Mouse (Mus musculus): ENCODE results near the gene Foxg1. TPM values are rescaled to one million over a fixed set of nuclear protein-coding genes. Genes with fewer than 3 reads are reported as not detected.

Foxg1 gene
- polyA plus RNA-seq, 1 experiment, result not detected

- Histone ChIP-seq H3K4me1 (ENCODE audit: control insufficient read depth, insufficient read depth, low read length) (no peaks in the 10 kb centered on the region), H3K36me3 (ENCODE audit: control insufficient read depth, insufficient read depth, low read length) (no peaks in the 10 kb centered on the region), H3K4me3 (ENCODE audit: insufficient read depth, low read depth, low read length) (no peak overlapping the region), H3K27me3 (replicated peaks; ENCODE audit: control insufficient read depth, insufficient read depth, low read length) (peaks cover 17% of the 10 kb centered on the region), H3K27ac (ENCODE audit: insufficient read depth, low read depth, low read length) (no peak overlapping the region)
- no peak for TF ChIP-seq CTCF (conservative IDR thresholded peaks at IDR 0.05; ENCODE audit: insufficient read depth, insufficient read length, low read depth, low read length)
- no peak for TF ChIP-seq POLR2A (IDR thresholded peaks at IDR 0.05; ENCODE audit: low read depth, low read length)
- WGBS, result 6% methylated on average over 4 of the region's 4 CpGs
- peak; percentile 0 for DNase-seq
Observed at GRCm38 (mm10) chr12:49381031-49381525, 1.4 kb upstream of the Foxg1 start.

- DNase-seq, result peak; percentile 3
- Histone ChIP-seq H3K4me1 (ENCODE audit: control insufficient read depth, insufficient read depth, low read length) (no peaks in the 10 kb centered on the region), H3K4me3 (ENCODE audit: insufficient read depth, low read depth, low read length) (no peak overlapping the region), H3K36me3 (ENCODE audit: control insufficient read depth, insufficient read depth, low read length) (no peaks in the 10 kb centered on the region), H3K27ac (ENCODE audit: insufficient read depth, low read depth, low read length) (no peak overlapping the region), H3K27me3 (replicated peaks; ENCODE audit: control insufficient read depth, insufficient read depth, low read length) (peaks cover 17% of the 10 kb centered on the region)
- WGBS, result 5% methylated on average over 19 of the region's 19 CpGs
- no peak for TF ChIP-seq POLR2A (IDR thresholded peaks at IDR 0.05; ENCODE audit: low read depth, low read length)
- no peak for TF ChIP-seq CTCF (conservative IDR thresholded peaks at IDR 0.05; ENCODE audit: insufficient read depth, insufficient read length, low read depth, low read length)
Observed at GRCm38 (mm10) chr12:49381721-49382365, 617 bp upstream of the Foxg1 start.

GRCm38 (mm10) chr12:49383521-49384133 lies 1.2 kb downstream of the Foxg1 start:
- WGBS, result 1% methylated on average over 66 of the region's 67 CpGs
- Histone ChIP-seq H3K4me1 (ENCODE audit: control insufficient read depth, insufficient read depth, low read length) (no peaks in the 10 kb centered on the region), H3K36me3 (ENCODE audit: control insufficient read depth, insufficient read depth, low read length) (no peaks in the 10 kb centered on the region), H3K4me3 (ENCODE audit: insufficient read depth, low read depth, low read length) (no peak overlapping the region), H3K27me3 (replicated peaks; ENCODE audit: control insufficient read depth, insufficient read depth, low read length) (peaks cover 17% of the 10 kb centered on the region), H3K27ac (ENCODE audit: insufficient read depth, low read depth, low read length) (no peak overlapping the region)
- TF ChIP-seq POLR2A (IDR thresholded peaks at IDR 0.05; ENCODE audit: low read depth, low read length) (no peak), CTCF (conservative IDR thresholded peaks at IDR 0.05; ENCODE audit: insufficient read depth, insufficient read length, low read depth, low read length) (no peak)
- DNase-seq, result no peak

- Histone ChIP-seq H3K4me1 (ENCODE audit: control insufficient read depth, insufficient read depth, low read length) (no peaks in the 10 kb centered on the region), H3K4me3 (ENCODE audit: insufficient read depth, low read depth, low read length) (no peak overlapping the region), H3K27me3 (replicated peaks; ENCODE audit: control insufficient read depth, insufficient read depth, low read length) (peaks cover 17% of the 10 kb centered on the region), H3K27ac (ENCODE audit: insufficient read depth, low read depth, low read length) (no peak overlapping the region), H3K36me3 (ENCODE audit: control insufficient read depth, insufficient read depth, low read length) (no peaks in the 10 kb centered on the region)
- no peak for TF ChIP-seq CTCF (conservative IDR thresholded peaks at IDR 0.05; ENCODE audit: insufficient read depth, insufficient read length, low read depth, low read length)
- no peak for TF ChIP-seq POLR2A (IDR thresholded peaks at IDR 0.05; ENCODE audit: low read depth, low read length)
- 3% methylated on average over 59 of the region's 66 CpGs for WGBS
- no peak for DNase-seq
Observed at GRCm38 (mm10) chr12:49384295-49384875, 1.9 kb downstream of the Foxg1 start.

GRCm38 (mm10) chr12:49384876-49385630 lies 2.6 kb downstream of the Foxg1 start, which contains the start of gene Gm43517:
Gene Gm43517 (plus strand): TSS chr12:49385174.
- TF ChIP-seq CTCF (conservative IDR thresholded peaks at IDR 0.05; ENCODE audit: insufficient read depth, insufficient read length, low read depth, low read length) (no peak), POLR2A (IDR thresholded peaks at IDR 0.05; ENCODE audit: low read depth, low read length) (no peak)
- peak; percentile 2 for DNase-seq
- H3K4me1 ChIP-seq (ENCODE audit: control insufficient read depth, insufficient read depth, low read length), result no peaks in the 10 kb centered on the region
- WGBS, result 4% methylated on average over 75 of the region's 75 CpGs
- no peaks in the 10 kb centered on the region for H3K36me3 ChIP-seq (ENCODE audit: control insufficient read depth, insufficient read depth, low read length)
- H3K27ac ChIP-seq (ENCODE audit: insufficient read depth, low read depth, low read length), result no peak within 1 kb of the TSS
- H3K27me3 ChIP-seq (replicated peaks; ENCODE audit: control insufficient read depth, insufficient read depth, low read length), result peaks cover 17% of the 10 kb centered on the region
- H3K4me3 ChIP-seq (ENCODE audit: insufficient read depth, low read depth, low read length), result no peak within 1 kb of the TSS

GRCm38 (mm10) chr12:49385631-49385990 lies 3.2 kb downstream of the Foxg1 start:
- H3K4me3 ChIP-seq (ENCODE audit: insufficient read depth, low read depth, low read length), result no peak overlapping the region

More at GRCm38 (mm10) chr12:49385631-49385990, 3.2 kb downstream of the Foxg1 start:
- TF ChIP-seq POLR2A (IDR thresholded peaks at IDR 0.05; ENCODE audit: low read depth, low read length), result no peak
- Histone ChIP-seq H3K36me3 (ENCODE audit: control insufficient read depth, insufficient read depth, low read length) (no peaks in the 10 kb centered on the region), H3K27me3 (replicated peaks; ENCODE audit: control insufficient read depth, insufficient read depth, low read length) (peaks cover 19% of the 10 kb centered on the region), H3K4me1 (ENCODE audit: control insufficient read depth, insufficient read depth, low read length) (no peaks in the 10 kb centered on the region), H3K27ac (ENCODE audit: insufficient read depth, low read depth, low read length) (no peak overlapping the region)
- no peak for DNase-seq
- 6% methylated on average over 23 of the region's 23 CpGs for WGBS

Data from kidney, adult 2 months (tissue).